Mouse (Mus musculus) forebrain, embryonic 13.5 days (tissue): Measurements from ENCODE around the gene Hoxd8. TPM values are rescaled to one million over a fixed set of nuclear protein-coding genes. Genes with fewer than 3 reads are reported as not detected.

Experiments
- ATAC-seq: fragments of 200-750 bp; cut with Nextera tagmentation; 2 replicates; pipeline ENCODE4 v1.8.0; 2017
- H3K27ac ChIP-seq: fragments of 300-500 bp; sonication (generic); 2 replicates; pipeline ENCODE4 v1.5.1; 2015; ENCODE audit warnings: inconsistent platforms, mild to moderate bottlenecking, moderate library complexity
- H3K27me3 ChIP-seq: fragments of 300-500 bp; sonication (generic); 2 replicates; pipeline ENCODE4 v1.6.1; 2015; ENCODE audit warnings: mild to moderate bottlenecking, inconsistent platforms
- H3K36me3 ChIP-seq: fragments of 300-500 bp; sonication (generic); 2 replicates; pipeline ENCODE4 v1.6.1; 2015; ENCODE audit warnings: mild to moderate bottlenecking, inconsistent platforms; ENCODE audit not compliant: poor library complexity, severe bottlenecking
- H3K4me1 ChIP-seq: fragments of 300-500 bp; sonication (generic); 2 replicates; pipeline ENCODE4 v1.6.1; 2015; ENCODE audit warnings: inconsistent platforms
- H3K4me2 ChIP-seq: fragments of 300-500 bp; sonication (generic); 2 replicates; pipeline ENCODE4 v1.6.1; 2015; ENCODE audit warnings: inconsistent platforms, mild to moderate bottlenecking, moderate library complexity
- H3K4me3 ChIP-seq: fragments of 300-500 bp; sonication (generic); 2 replicates; pipeline ENCODE4 v1.5.1; 2015; ENCODE audit warnings: mild to moderate bottlenecking, inconsistent platforms
- H3K9ac ChIP-seq: fragments of 300-500 bp; sonication (generic); 2 replicates; pipeline ENCODE4 v1.6.1; 2015; ENCODE audit warnings: mild to moderate bottlenecking, inconsistent platforms
- H3K9me3 ChIP-seq: fragments of 300-500 bp; sonication (generic); replicated peaks from 2 replicates; pipeline ENCODE4 v1.6.1; 2016; ENCODE audit warnings: inconsistent platforms
- WGBS: fragments of 180-500 bp; shearing (Covaris S2); methylation state at CpG from one replicate; pipeline ENCODE4 v1.1.7; 2015; 5-methylcytosine and 5-hydroxymethylcytosine counted together
- polyA plus RNA-seq: library from polyadenylated mRNA; unstranded; fragments of >200 nt; fragmentation: Nextera tagmentation; extraction: Ambion mirVana; gene quantifications from 2 replicates; pipeline ENCODE4 v1.2.1, GENCODE M21; 2015

Hoxd8 gene
- polyA plus RNA-seq, 1 experiment from 2014 or later: not detected

DNA sequence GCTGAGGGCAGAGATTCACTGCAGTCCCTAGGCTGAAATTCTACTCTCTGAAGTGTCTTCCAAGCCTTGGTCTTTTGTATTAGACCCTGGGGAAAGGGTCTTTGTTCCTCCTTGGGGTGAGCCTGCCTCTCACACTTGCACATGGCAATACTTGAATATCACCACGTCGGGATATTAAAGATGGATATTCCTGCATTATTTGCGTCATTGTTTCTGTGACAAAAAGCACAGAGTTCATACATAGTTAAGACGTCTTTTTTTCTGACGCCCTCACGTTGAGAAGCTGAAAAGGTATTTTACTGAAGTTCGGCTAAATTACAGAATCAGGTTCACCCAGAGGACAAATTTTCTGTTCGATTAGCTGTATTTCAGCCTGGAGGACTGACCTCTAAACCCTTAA is 25.9 kb downstream of the Hoxd8 start:
- H3K4me3 ChIP-seq: no peak overlapping the region

DNA sequence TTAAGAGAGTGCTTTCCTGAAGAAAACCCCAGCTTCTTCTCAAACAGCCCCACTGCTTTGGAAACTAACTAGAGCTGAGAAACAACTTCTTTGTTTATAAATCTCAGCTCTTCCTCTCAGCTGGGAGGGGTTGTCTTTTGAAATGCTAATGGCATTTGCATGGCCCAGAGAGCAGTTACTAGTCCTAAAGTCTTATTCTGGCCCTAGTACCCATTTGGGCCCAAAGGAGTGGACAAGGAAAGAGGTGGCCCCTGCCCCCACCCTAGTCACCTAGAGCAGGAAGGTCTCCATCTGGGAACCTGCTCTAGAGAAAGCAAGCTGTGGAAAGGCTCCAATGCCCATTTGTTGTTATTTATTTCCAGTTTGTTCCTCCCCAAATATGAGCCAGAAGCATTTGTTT is 26.6 kb downstream of the Hoxd8 start:
- no peak for ATAC-seq
- no peaks in the 10 kb centered on the region for H3K9me3 ChIP-seq
- no peak overlapping the region for H3K4me3 ChIP-seq
- peaks cover 99% of the 10 kb centered on the region for H3K27me3 ChIP-seq
- no peaks in the 10 kb centered on the region for H3K36me3 ChIP-seq
- no peak overlapping the region for H3K4me2 ChIP-seq
- peaks cover 5% of the 10 kb centered on the region for H3K4me1 ChIP-seq
- H3K9ac ChIP-seq: no peak overlapping the region
- no peak overlapping the region for H3K27ac ChIP-seq

More for the DNA sequence above, 25.9 kb downstream of the Hoxd8 start:
- Histone ChIP-seq H3K4me2 (no peak overlapping the region), H3K27me3 (peaks cover 99% of the 10 kb centered on the region), H3K27ac (no peak overlapping the region), H3K4me1 (peaks cover 2% of the 10 kb centered on the region; the same call in 1 of the 2 replicates), H3K9ac (no peak overlapping the region), H3K9me3 (no peaks in the 10 kb centered on the region), H3K36me3 (no peaks in the 10 kb centered on the region)
- ATAC-seq: no peak
- WGBS: under 1% methylated on average over 8 of the region's 8 CpGs

DNA sequence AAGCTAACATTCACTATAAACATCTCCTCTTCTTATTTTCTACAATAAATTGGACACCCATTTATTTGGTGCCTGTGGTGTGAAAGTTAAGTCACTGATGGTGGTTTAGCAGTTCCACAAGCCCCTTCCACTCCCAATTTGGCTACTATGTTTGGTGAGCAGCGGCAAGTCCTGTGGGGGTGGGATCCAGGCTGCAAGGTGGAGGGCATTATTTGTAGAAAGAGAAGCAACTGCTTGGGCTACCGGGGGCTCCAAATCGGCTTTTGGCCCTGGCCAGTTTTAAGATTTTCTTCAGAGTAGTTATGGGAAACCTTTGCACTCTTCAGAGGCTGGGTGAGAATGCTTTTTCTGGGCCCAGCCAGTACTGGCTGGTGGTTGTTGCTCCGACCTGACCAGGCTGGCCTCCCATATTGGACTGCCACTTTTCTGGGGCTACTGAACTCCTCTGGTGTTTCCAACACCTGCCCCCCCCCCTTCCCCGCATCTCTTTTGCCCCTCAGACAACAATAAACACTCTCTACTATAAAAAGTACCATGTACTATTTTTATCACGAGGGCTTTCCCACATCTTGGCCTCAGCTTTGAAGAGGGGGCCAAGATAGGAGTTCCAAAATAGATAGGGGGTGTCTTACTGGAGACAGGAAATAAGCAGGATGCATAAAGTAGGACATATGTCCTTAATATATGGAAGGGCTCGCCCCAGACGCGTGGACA is 27.5 kb downstream of the Hoxd8 start:
- Histone ChIP-seq H3K9ac (no peak overlapping the region), H3K36me3 (no peaks in the 10 kb centered on the region), H3K9me3 (no peaks in the 10 kb centered on the region), H3K4me2 (no peak overlapping the region), H3K27ac (no peak overlapping the region), H3K4me3 (no peak overlapping the region), H3K27me3 (peaks cover 99% of the 10 kb centered on the region), H3K4me1 (peaks cover 6% of the 10 kb centered on the region)
- ATAC-seq: no peak
- WGBS: 2% methylated on average over 9 of the region's 9 CpGs

DNA sequence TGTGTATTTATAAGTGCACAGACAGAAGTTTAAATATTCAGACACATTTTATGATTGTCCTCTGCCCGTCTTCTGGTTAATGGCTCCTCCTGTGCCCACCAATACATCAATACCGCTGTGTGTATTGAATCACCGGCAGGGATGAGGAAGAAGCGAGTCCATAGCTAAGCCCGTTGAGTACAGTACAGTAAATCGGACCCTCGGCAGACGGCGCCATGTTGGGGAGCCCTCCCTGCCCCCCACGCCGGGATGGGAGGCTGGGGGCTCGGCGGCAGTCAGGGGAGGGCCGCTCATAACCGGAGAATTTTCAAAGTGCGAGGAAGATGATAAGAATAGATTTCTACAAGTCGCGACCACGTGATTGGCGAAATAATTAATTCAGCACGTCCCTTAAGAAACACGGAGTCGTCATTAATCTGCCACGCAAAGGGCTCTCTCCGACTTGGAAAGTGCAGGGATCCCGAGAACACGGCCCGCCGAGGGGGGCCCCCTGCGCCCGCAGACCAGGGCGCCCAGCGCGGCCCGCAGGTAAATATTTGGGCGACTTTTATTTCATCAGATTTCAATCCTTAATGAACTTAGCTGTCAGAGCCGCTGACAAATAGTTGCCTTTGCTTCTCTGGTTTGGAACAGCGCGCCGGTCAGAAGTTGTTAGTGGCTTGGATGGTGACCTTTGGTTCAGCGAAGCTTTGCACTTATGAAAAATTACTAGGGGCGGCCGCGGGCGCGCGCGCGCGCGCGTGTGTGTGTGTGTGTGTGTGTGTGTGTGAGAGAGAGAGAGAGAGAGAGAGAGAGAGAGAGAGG is 28.3 kb downstream of the Hoxd8 start:
- Histone ChIP-seq H3K27me3 (peaks cover 99% of the 10 kb centered on the region), H3K4me3 (no peak overlapping the region), H3K36me3 (no peaks in the 10 kb centered on the region), H3K9ac (no peak overlapping the region), H3K9me3 (no peaks in the 10 kb centered on the region), H3K27ac (no peak overlapping the region), H3K4me1 (peaks cover 4% of the 10 kb centered on the region), H3K4me2 (no peak overlapping the region; the same call in 1 of the 2 replicates)
- under 1% methylated on average over 52 of the region's 52 CpGs for WGBS
- no peak for ATAC-seq

DNA sequence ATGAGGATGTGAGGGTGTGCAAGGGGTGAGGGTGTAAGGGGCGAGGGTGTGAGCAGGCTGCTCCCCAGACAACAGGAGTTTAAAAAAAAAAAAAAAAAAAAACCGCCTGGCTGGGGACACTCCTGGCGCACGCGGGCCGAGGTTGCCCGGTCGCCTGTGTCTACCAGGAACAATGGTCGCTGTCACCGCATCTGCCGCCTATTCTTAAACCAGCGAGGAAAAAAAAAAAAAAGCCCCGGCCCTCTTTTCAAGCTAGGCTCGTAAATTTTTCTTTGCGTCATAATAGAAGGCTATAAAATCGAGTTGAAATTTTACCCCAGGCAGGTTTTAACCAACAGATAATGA is 28.9 kb downstream of the Hoxd8 start:
- no peak overlapping the region for H3K27ac ChIP-seq
- no peak overlapping the region for H3K4me2 ChIP-seq
- H3K36me3 ChIP-seq: no peaks in the 10 kb centered on the region
- 0% methylated on average over 16 of the region's 16 CpGs for WGBS
- H3K9ac ChIP-seq: no peak overlapping the region
- peaks cover 4% of the 10 kb centered on the region for H3K4me1 ChIP-seq
- peaks cover 99% of the 10 kb centered on the region for H3K27me3 ChIP-seq
- H3K4me3 ChIP-seq: no peak overlapping the region
- no peaks in the 10 kb centered on the region for H3K9me3 ChIP-seq
- no peak for ATAC-seq

DNA sequence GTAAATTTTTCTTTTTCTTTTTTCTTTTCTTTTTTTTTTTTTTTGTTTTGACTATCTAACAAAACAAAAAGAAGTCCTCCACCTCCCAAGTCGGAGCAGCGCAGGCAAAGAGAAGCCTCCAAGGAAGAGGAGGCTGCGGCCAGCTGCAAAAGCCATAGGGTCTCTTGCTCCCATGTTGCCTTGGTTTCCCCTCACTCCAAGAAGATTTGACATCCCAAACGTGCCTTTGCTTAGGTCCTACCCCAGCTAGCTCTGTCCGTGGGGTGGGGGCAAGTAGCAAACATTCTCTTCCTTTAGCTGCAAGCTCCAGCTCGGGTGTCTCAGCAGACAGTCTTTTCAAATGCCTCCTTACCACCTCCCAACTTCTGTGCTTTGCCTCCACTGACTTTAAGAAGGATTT is 29.4 kb downstream of the Hoxd8 start:
- Histone ChIP-seq H3K4me2 (no peak overlapping the region), H3K4me3 (no peak overlapping the region), H3K4me1 (peaks cover 4% of the 10 kb centered on the region), H3K27me3 (peaks cover 99% of the 10 kb centered on the region), H3K9ac (no peak overlapping the region), H3K36me3 (no peaks in the 10 kb centered on the region), H3K27ac (no peak overlapping the region), H3K9me3 (no peaks in the 10 kb centered on the region)
- WGBS: 0% methylated on average over 6 of the region's 6 CpGs
- no peak for ATAC-seq

DNA sequence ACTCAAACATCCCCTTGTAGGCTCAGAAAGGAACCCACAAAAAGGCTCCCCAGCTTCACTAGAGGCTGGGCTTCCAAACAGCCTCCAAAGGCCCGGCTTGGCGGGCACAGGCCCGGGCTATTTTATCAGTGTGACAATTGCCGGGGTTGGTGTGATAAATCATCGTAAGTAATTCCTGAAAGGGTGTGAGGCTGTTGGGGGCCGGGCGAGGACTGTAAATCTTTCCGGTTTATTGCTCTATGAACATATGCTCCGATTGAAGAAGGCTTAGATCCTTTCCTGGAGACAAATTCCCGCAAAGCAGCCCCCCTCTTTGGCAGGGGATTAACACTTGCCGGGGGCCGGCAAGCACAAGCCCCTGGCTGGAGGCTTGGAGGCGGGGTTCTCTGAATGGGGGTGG is 30.0 kb downstream of the Hoxd8 start:
- H3K27ac ChIP-seq: no peak overlapping the region

DNA sequence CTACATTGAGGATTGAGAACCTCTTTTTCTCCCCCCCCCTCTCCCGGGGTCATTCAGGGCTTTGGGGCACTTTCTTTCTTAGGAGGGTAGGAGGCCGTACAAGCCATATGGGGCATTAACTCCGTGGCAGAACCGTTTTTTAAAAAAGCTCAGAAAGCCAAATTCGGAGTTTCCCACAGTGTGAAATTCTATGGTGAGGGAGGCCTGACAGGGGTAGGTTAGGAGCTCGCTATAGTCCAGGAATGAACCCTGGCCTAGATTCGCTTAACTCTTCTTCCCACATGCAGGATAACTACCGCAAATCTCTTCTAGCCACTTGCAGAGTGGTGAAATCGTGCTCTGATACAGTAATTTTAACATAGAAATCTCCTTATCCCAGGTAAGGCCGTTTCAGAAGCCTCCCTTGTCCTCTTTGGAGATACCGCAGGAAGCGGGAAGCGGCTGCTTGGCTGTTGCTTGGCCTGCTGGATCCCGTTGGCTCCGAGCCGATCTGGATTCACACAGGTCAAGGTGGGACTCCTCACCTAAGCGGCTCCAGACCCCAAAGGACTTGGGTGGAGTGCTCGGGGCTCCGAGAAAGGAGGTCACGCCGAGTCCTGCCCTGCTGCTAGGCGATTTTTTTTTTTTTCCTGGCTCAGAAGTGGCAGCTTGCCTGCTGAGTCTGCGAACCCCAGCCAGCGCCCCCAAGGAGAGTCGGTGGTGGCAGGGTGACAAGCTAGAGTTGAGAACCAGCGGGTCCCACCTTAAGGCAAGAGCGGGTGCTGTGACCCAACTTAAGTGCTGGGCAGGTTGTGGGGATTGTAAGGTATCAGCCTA is 30.8 kb downstream of the Hoxd8 start:
- no peak overlapping the region for H3K9ac ChIP-seq
- no peaks in the 10 kb centered on the region for H3K9me3 ChIP-seq
- peaks cover 4% of the 10 kb centered on the region for H3K4me1 ChIP-seq
- H3K36me3 ChIP-seq: no peaks in the 10 kb centered on the region
- H3K27me3 ChIP-seq: peaks cover 100% of the 10 kb centered on the region
- no peak for ATAC-seq
- no peak overlapping the region for H3K4me3 ChIP-seq
- no peak overlapping the region for H3K27ac ChIP-seq
- no peak overlapping the region for H3K4me2 ChIP-seq
- under 1% methylated on average over 27 of the region's 27 CpGs for WGBS

More for the DNA sequence above, 30.0 kb downstream of the Hoxd8 start:
- Histone ChIP-seq H3K9me3 (no peaks in the 10 kb centered on the region), H3K4me2 (no peak overlapping the region), H3K4me3 (no peak overlapping the region), H3K36me3 (no peaks in the 10 kb centered on the region), H3K4me1 (peaks cover 4% of the 10 kb centered on the region), H3K9ac (no peak overlapping the region), H3K27me3 (peaks cover 99% of the 10 kb centered on the region)
- under 1% methylated on average over 13 of the region's 13 CpGs for WGBS
- ATAC-seq: no peak

DNA sequence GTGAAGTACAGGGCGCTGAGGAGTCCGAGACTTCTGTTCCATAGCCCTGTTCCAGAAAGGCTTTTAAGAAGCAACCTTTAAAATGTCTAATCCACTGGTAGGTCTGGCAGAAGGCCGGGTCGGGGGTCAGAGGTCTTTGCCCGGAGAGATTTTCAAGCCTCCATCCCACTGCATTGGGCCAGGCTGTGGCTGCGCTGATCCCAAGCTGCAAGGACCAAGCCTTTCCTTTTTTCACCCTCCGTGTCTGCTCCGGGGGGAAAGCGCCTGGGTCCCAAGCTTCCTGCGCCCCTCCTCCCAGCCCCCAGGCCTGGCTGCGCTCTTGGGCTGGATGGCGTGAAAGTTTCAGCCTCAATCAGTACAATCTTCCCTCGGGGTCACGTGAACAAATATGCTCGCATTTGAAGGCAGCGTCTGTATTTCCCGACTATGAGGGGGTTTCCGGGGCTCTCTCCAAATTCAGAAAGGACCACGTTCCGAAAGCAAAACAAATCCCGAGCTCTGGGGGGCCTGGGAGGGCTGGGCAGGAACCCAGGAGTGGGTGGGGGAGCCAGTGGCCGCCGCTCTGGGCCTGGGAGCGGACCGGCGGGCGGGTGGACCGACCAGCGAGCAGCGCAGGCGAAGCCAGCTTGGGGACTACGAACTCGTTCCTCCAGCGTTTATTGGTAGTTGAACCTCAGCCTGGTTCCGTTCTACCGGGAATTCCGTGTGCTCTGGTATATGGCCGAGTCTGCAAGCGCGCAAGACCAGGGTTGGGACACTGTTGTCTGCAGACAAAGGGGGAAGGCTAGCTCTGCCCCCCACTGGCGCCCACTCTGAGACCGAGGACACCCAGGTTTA is 31.7 kb downstream of the Hoxd8 start:
- no peak overlapping the region for H3K27ac ChIP-seq
- H3K4me3 ChIP-seq: 0 out of 2 replicates have a peak overlapping the region, but pooled peaks have one; percentile 7

DNA sequence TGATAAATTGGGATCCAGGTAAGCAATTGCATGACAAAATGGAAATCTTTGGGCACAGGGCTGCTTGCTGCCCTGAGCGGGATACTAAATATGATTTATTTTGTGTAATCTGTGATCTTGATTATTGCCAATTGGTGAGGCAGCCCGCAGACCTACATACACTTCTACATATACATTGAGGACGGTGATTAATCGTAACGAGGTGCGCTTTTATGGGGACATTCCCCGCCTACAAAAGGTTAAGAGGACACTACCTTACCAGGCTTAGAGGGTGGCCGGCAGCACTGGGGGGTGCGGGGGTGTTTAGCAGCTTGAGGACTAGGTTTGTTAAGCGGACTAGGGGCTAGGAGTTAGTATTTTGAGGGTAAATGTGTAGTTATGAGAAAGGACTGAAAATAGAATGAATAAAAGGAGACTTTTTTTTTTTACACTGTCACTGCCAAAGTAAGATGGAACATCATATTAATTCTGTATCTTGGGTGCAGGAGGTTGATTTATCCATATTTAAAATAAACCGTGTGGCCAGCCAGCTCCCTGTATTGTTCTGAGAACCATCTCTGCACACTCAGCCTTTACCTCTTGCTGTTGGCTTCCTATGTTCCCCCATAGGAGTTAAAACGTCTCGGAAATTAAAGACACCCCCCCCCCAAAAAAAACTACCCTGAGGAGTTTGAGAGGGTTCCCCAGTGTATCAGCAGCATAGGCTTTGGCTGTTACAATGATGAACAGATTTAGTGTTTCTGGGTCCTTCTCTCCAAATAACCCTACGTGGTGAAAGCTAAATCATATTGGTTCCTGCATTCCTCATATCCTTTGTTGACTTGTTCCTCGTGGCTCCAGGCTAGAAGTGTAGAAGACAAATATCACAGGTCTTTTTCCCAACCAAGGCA is 32.5 kb downstream of the Hoxd8 start:
- Histone ChIP-seq H3K9ac (no peak overlapping the region), H3K4me2 (no peak overlapping the region)

More for the DNA sequence above, 31.7 kb downstream of the Hoxd8 start:
- WGBS: under 1% methylated on average over 42 of the region's 42 CpGs
- Histone ChIP-seq H3K4me2 (no peak overlapping the region), H3K27me3 (peaks cover 100% of the 10 kb centered on the region), H3K36me3 (no peaks in the 10 kb centered on the region), H3K4me1 (peaks cover 4% of the 10 kb centered on the region), H3K9ac (no peak overlapping the region), H3K9me3 (no peaks in the 10 kb centered on the region)
- ATAC-seq: no peak

More for the DNA sequence above, 32.5 kb downstream of the Hoxd8 start:
- Histone ChIP-seq H3K36me3 (no peaks in the 10 kb centered on the region), H3K4me3 (no peak overlapping the region), H3K27me3 (peaks cover 99% of the 10 kb centered on the region), H3K27ac (no peak overlapping the region), H3K4me1 (peaks cover 4% of the 10 kb centered on the region), H3K9me3 (no peaks in the 10 kb centered on the region)
- 2% methylated on average over 15 of the region's 15 CpGs for WGBS
- ATAC-seq: no peak
